Mouse (Mus musculus) heart, postnatal 0 days (tissue): ENCODE measurements at regions not wholly inside any gene's neighbourhood (a gene's known extent, or its start where the extent isn't known, plus 50 kb on each side); places are given as distances from the start of the nearest gene placed in this dataset.

Experiments
- ATAC-seq: fragments of 200-750 bp; cut with Nextera tagmentation; 2 replicates; pipeline ENCODE4 v1.8.0; 2017; ENCODE audit warnings: low read depth, moderate number of reproducible peaks, moderate library complexity; ENCODE audit not compliant: insufficient read depth
- DNase-seq: peaks from one replicate; pipeline ENCODE4 v3.0.0-alpha.2; 2016; ENCODE audit warnings: low spot score
- H3K27ac ChIP-seq: fragments of 300-500 bp; sonication (generic); 2 replicates; pipeline ENCODE4 v1.5.1; 2014; ENCODE audit warnings: low read depth, mild to moderate bottlenecking
- H3K27me3 ChIP-seq: fragments of 300-500 bp; sonication (generic); 2 replicates; pipeline ENCODE4 v1.6.1; 2014; ENCODE audit warnings: low read length, mixed read lengths; ENCODE audit not compliant: control insufficient read depth, insufficient read depth
- H3K36me3 ChIP-seq: fragments of 300-500 bp; sonication (generic); replicated peaks from 2 replicates; pipeline ENCODE4 v1.6.1; 2014; ENCODE audit warnings: low read length, mixed read lengths; ENCODE audit not compliant: control insufficient read depth, insufficient read depth
- H3K4me1 ChIP-seq: fragments of 300-500 bp; sonication (generic); 2 replicates; pipeline ENCODE4 v1.6.1; 2014; ENCODE audit warnings: antibody characterized with exemption; ENCODE audit not compliant: control insufficient read depth, insufficient read depth
- H3K4me2 ChIP-seq: fragments of 300-500 bp; sonication (generic); 2 replicates; pipeline ENCODE4 v1.6.1; 2014; ENCODE audit warnings: low read depth, mild to moderate bottlenecking, low read length, moderate library complexity
- H3K4me3 ChIP-seq: fragments of 300-500 bp; sonication (generic); 2 replicates; pipeline ENCODE4 v1.5.1; 2014; ENCODE audit warnings: low read depth, low read length
- H3K9ac ChIP-seq: fragments of 300-500 bp; sonication (generic); replicated peaks from 2 replicates; pipeline ENCODE4 v1.6.1; 2014; ENCODE audit warnings: low read depth, low read length, mixed read lengths
- H3K9me3 ChIP-seq: fragments of 300-500 bp; sonication (generic); replicated peaks from 2 replicates; pipeline ENCODE4 v1.6.1; 2016; ENCODE audit warnings: low read length; ENCODE audit not compliant: control insufficient read depth
- CTCF ChIP-seq: IDR thresholded peaks from 2 replicates; pipeline ENCODE4 v1.5.1; 2016; ENCODE audit warnings: antibody characterized with exemption, control low read depth, low read depth
- EP300 ChIP-seq: IDR thresholded peaks from 2 replicates; pipeline ENCODE4 v1.6.1; 2016; ENCODE audit warnings: antibody characterized with exemption, low read depth
- WGBS: fragments of 180-500 bp; shearing (Covaris S2); extraction: QIAGEN DNeasy Blood & Tissue Kit; methylation state at CpG from one replicate; pipeline ENCODE4 v1.1.7; 2014; 5-methylcytosine and 5-hydroxymethylcytosine counted together

GRCm38 (mm10) chr5:119755782-119756181 is 76.7 kb upstream of the Tbx5 start:
- H3K4me1 ChIP-seq, result no peaks in the 10 kb centered on the region
- H3K27me3 ChIP-seq, result 0 out of 2 replicates have a peak, but pooled peaks cover 4% of the 10 kb centered on the region
- WGBS, result 65% methylated on average over 9 of the region's 9 CpGs
- no peak overlapping the region for H3K9ac ChIP-seq
- TF ChIP-seq EP300, result no peak
- no peak for TF ChIP-seq CTCF
- H3K4me3 ChIP-seq, result no peak overlapping the region
- H3K27ac ChIP-seq, result no peak overlapping the region
- ATAC-seq (no peak), DNase-seq (no peak)
- H3K36me3 ChIP-seq, result no peaks in the 10 kb centered on the region
- no peaks in the 10 kb centered on the region; the same call in 1 of the 2 replicates for H3K9me3 ChIP-seq
- no peak overlapping the region for H3K4me2 ChIP-seq

GRCm38 (mm10) chr5:119758880-119759279 is 73.6 kb upstream of the Tbx5 start:
- H3K4me2 ChIP-seq, result no peak overlapping the region
- no peak overlapping the region for H3K9ac ChIP-seq
- ATAC-seq, result no peak
- 63% methylated on average over 4 of the region's 4 CpGs for WGBS
- H3K4me1 ChIP-seq, result no peaks in the 10 kb centered on the region
- no peaks in the 10 kb centered on the region; the same call in 1 of the 2 replicates for H3K9me3 ChIP-seq
- H3K27me3 ChIP-seq, result no peaks in the 10 kb centered on the region
- no peak for DNase-seq
- H3K36me3 ChIP-seq, result no peaks in the 10 kb centered on the region
- no peak for TF ChIP-seq CTCF
- no peak for TF ChIP-seq EP300
- H3K27ac ChIP-seq, result no peak overlapping the region
- H3K4me3 ChIP-seq, result no peak overlapping the region

GRCm38 (mm10) chr5:119762102-119762501 is 70.4 kb upstream of the Tbx5 start:
- Histone ChIP-seq H3K27ac (no peak overlapping the region), H3K4me1 (no peaks in the 10 kb centered on the region), H3K36me3 (no peaks in the 10 kb centered on the region), H3K9me3 (no peaks in the 10 kb centered on the region; the same call in 1 of the 2 replicates), H3K4me3 (no peak overlapping the region), H3K4me2 (no peak overlapping the region), H3K9ac (no peak overlapping the region), H3K27me3 (no peaks in the 10 kb centered on the region)
- ATAC-seq (no peak), DNase-seq (no peak)
- TF ChIP-seq CTCF (0 out of 2 replicates have a peak, but pooled peaks have one; percentile 6), EP300 (no peak)
- WGBS, result 79% methylated on average over 4 of the region's 4 CpGs

GRCm38 (mm10) chr5:119763337-119763736 is 69.1 kb upstream of the Tbx5 start:
- no peak for ATAC-seq
- no peak overlapping the region for H3K4me3 ChIP-seq
- H3K4me2 ChIP-seq, result no peak overlapping the region
- WGBS, result 50% methylated on average over 7 of the region's 7 CpGs
- H3K4me1 ChIP-seq, result no peaks in the 10 kb centered on the region
- no peak overlapping the region for H3K9ac ChIP-seq
- no peaks in the 10 kb centered on the region for H3K27me3 ChIP-seq
- H3K27ac ChIP-seq, result no peak overlapping the region
- no peak for DNase-seq
- no peaks in the 10 kb centered on the region; the same call in 1 of the 2 replicates for H3K9me3 ChIP-seq
- no peaks in the 10 kb centered on the region for H3K36me3 ChIP-seq
- no peak for TF ChIP-seq EP300
- TF ChIP-seq CTCF, result no peak

GRCm38 (mm10) chr5:119766372-119766771 is 66.1 kb upstream of the Tbx5 start:
- no peak for TF ChIP-seq CTCF
- no peak for TF ChIP-seq EP300
- WGBS, result 26% methylated on average over 13 of the region's 13 CpGs
- no peak for DNase-seq
- Histone ChIP-seq H3K9me3 (no peaks in the 10 kb centered on the region), H3K4me1 (no peaks in the 10 kb centered on the region), H3K27me3 (no peaks in the 10 kb centered on the region), H3K4me2 (no peak overlapping the region), H3K4me3 (no peak overlapping the region), H3K9ac (no peak overlapping the region), H3K36me3 (no peaks in the 10 kb centered on the region), H3K27ac (no peak overlapping the region)
- ATAC-seq, result no peak

GRCm38 (mm10) chr5:119770951-119771350 is 61.5 kb upstream of the Tbx5 start:
- H3K9me3 ChIP-seq, result no peaks in the 10 kb centered on the region
- peaks cover 6% of the 10 kb centered on the region; the same call in 1 of the 2 replicates for H3K27me3 ChIP-seq
- no peaks in the 10 kb centered on the region for H3K4me1 ChIP-seq
- no peak for TF ChIP-seq EP300
- TF ChIP-seq CTCF, result no peak
- H3K4me3 ChIP-seq, result no peak overlapping the region
- H3K9ac ChIP-seq, result no peak overlapping the region
- no peak for ATAC-seq
- no peaks in the 10 kb centered on the region for H3K36me3 ChIP-seq
- WGBS, result 27% methylated on average over 2 of the region's 2 CpGs
- H3K27ac ChIP-seq, result no peak overlapping the region
- H3K4me2 ChIP-seq, result no peak overlapping the region
- DNase-seq, result peak; percentile 11
